Mouse (Mus musculus) erythroblast, embryonic 14.5 days (primary cell): ENCODE measurements at regions not wholly inside any gene's neighbourhood (a gene's known extent, or its start where the extent isn't known, plus 50 kb on each side); places are given as distances from the start of the nearest gene placed in this dataset.

Source experiments
- GATA1 ChIP-seq: IDR thresholded peaks from 2 replicates; pipeline ENCODE4 v1.6.1; 2012; ENCODE audit warnings: low read length, inconsistent platforms, mixed read lengths
- TAL1 ChIP-seq: IDR thresholded peaks from 3 replicates; pipeline ENCODE4 v1.6.1; 2012; ENCODE audit warnings: low read length, inconsistent platforms, mixed read lengths

- no peak for TF ChIP-seq TAL1
- no peak for TF ChIP-seq GATA1
Observed at GRCm38 (mm10) chr1:136717830-136718517, 93.3 kb downstream of the Zfp281 start.
